Mouse (Mus musculus) frontal cortex, adult 2 months (tissue): ENCODE measurements around the gene Rp9. TPM values are rescaled to one million over a fixed set of nuclear protein-coding genes. Genes with fewer than 3 reads are reported as not detected.
"Not testable (repeated sequence)": the region's sequence is repeated elsewhere in the genome, so short reads cannot be mapped to it uniquely, and the experiment has no call there.

ENCODE experiments used
- DNase-seq, 2 experiments: peaks; one replicate each; pipeline ENCODE4 v3.0.0; 2022; ENCODE audit warnings: low spot score in 1 of 2; ENCODE audit errors: extremely low spot score in 1 of 2
- polyA plus RNA-seq: library from polyadenylated mRNA; depleted of rRNA; stranded (reverse); fragments of >200 nt; gene quantifications from 2 replicates; pipeline ENCODE4 v1.2.3, GENCODE M21; 2012

Gene Rp9
- polyA plus RNA-seq, 1 experiment = 73.6 TPM

DNA sequence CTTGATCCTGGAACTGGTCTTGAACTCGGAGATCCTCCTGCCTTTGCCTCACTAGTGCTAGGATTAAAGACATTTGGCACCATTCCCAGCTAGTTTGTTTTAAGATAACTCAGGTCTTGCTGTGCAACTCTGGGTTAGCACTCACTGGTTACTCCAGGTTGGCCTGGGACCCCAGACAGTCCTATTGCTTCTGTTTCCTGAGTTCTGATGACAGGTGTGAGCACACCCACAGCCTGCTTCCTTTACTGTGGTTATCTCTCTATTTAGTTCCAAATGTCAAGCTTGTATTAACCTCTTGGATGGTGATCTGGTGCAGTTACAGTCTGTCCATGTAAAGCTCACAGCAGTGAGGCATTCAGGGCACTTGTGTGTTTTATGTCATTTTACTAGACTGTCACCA lies 46.0 kb downstream of the Rp9 start:
- DNase-seq = no peak

GRCm38 (mm10) chr9:22422559-22422958 lies 47.0 kb downstream of the Rp9 start:
- no peak for DNase-seq

DNA sequence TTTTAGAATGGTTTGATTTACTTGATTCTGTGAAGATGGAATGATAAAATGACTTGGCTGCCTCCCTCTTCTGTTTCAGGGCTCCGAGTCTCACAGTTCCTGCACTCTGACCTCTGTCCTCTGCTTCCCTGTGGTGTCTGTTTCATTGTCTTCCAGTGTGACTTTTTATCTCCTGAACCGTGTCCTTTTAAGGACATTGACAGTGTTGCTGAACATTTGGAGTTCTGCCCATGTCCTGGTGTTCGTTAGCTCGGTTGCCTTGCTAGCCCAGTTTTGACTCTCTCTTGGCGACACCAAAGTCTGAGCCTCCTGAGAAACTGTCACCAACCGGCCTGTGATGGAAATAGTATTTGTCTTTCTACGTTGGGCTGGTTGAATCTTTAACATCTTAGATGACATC lies 49.1 kb downstream of the Rp9 start:
- DNase-seq = no peak

GRCm38 (mm10) chr9:22419877-22420276 lies 49.7 kb downstream of the Rp9 start:
- no peak for DNase-seq

DNA sequence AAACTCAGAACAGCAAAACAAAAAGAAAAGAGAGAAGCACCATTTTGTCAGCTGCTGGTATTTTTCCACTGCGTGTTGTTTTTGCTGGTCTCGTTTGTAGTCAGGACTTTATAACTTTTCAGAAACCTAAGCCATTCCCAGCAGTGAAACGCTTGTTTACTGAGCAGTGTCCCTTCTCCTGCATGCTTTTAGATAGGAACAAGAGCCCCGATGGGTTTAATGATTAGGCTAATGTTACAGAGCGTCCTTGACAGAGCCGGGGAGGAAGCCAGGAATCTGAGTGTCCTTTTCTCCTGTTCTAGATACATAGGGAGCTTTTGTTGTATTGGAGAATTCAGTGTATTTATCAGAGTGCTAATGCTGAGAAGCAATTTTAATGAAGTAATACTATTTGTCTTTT lies 52.0 kb downstream of the Rp9 start:
- no peak for DNase-seq

DNA sequence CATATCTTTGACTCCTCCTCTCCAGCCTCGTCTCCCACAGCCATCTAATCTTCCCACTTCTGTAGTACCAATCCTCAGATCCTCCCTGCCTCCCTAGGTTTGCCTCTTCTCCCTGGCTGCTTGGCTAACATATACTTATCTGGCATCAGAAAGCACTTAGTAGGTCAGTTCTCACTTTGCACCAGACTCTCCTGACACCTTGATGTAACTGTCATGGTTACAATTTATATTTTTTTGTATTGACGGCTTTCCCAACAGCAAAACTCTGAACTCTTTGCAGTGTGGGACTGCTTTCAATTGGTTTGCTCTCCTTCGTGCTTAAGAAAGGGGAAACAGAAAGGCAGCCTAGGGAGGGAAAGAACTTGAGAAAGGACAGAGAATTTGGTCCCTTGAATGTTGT lies 53.4 kb downstream of the Rp9 start:
- DNase-seq = no peak

DNA sequence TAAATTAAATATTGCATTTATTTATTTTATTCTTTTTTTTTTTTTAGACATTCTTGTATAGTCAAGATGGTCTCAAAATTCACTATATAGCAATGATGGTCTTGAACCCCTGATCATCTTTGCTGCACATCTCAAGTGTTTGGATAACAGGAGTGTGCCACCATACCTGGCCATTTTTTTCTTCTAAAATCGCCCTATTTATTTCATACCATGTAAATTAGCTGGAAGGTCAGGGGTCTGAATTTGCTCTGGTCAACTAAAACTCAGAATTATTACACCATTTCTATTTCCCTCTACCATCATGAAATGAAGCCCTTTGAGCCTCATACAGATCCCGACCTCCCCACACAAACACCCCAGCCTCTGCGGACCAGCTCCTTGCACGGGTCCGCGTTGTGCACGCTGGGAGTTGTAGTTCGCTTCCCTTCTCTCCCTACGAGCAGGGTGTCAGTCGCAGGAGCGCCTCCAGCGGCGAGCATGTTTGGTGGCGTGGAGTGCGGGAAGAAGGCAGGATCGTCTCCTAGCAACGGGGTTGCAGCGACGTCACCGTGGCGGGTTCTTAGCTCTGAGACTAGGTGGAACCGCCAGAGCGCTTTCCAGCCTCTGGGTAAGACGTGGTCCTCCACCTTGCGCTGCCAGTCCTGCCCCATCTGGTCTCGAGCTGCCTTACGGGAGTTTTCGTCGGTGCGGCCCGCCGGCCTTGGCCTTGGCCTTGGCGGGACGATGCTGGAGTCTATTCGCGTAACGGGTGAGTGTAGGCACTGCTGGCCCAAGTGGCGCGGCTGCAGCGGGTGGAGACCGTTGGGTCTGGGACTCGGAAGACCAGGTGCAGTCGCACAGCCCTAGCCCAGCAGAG lies 58.3 kb downstream of the Rp9 start, which contains the start of gene 9530077C05Rik:
Gene 9530077C05Rik (plus strand): TSS at position 512 of the 856 bp plus-strand sequence.
- DNase-seq = peak; percentile 98 to 99

DNA sequence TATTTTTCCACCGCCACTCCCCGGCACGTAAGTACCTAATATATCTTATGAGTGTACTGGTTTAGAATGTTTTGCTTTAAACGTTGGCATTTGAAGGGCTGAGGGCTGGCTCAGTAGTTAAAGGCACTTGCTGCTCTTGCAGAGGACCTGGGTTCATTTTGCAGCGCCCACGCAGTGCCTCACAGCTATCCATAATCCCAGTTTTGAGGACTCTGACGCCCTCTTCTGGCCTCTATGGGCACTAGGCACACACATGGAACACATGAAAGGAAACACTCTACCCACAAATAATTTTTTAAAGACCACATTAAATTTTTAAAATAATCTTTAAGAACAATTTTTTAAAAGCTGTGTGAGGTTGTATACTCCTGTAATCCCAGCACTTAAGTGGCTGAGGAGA lies 60.0 kb downstream of the Rp9 start:
- DNase-seq = no peak

GRCm38 (mm10) chr9:22408344-22408743 lies 61.2 kb downstream of the Rp9 start:
- DNase-seq = not testable (repeated sequence)

GRCm38 (mm10) chr9:22407633-22408032 lies 61.9 kb downstream of the Rp9 start:
- not testable (repeated sequence) for DNase-seq

- DNase-seq = no peak
These were observed 64.1 kb downstream of the Rp9 start for GRCm38 (mm10) chr9:22405414-22405813.

DNA sequence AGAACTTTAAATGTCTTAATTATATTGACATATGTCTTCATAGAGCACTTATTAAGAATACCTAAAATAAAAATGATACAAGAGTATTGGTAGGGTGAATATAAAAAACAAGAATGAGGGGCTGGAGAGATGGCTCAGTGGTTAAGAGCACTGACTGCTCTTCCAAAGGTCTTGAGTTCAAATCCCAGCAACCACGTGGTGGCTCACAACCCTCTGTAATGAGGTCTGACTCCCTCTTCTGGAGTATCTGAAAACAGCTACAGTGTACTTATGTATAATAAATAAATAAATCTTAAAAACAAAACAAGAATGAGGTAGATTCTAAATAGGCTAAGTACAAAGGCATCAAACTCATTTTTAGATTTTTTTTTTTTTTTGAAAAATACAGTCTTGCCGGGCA lies 66.0 kb downstream of the Rp9 start:
- DNase-seq = not testable (repeated sequence)

GRCm38 (mm10) chr9:22402976-22403375 lies 66.6 kb downstream of the Rp9 start:
- DNase-seq = no peak

- no peak for DNase-seq
These were observed 67.5 kb downstream of the Rp9 start for GRCm38 (mm10) chr9:22402001-22402400.

GRCm38 (mm10) chr9:22399021-22399420 lies 70.5 kb downstream of the Rp9 start:
- DNase-seq = no peak

GRCm38 (mm10) chr9:22394725-22395124 lies 74.8 kb downstream of the Rp9 start:
- no peak for DNase-seq

DNA sequence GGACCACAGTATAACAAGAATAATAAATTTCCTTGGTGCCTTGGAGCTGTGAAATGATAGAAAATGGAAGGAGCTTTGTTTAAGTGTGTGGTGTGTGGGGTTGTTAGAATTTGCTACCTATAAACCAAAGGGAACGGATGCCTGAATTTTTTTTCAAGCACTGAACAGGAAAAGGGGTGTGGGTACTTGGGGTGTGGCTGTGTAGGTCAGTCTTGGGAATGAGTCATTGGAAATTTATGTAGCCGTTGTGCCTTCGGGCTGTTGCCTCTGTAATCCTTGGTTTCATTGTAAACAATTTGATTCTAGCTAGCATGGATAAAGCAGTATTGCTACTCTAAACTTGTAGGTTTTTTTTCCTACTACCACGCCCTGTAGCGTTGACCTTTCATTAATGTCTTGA lies 79.2 kb downstream of the Rp9 start:
- no peak for DNase-seq

- no peak for DNase-seq
These were observed 79.8 kb downstream of the Rp9 start for GRCm38 (mm10) chr9:22389736-22390245.

DNA sequence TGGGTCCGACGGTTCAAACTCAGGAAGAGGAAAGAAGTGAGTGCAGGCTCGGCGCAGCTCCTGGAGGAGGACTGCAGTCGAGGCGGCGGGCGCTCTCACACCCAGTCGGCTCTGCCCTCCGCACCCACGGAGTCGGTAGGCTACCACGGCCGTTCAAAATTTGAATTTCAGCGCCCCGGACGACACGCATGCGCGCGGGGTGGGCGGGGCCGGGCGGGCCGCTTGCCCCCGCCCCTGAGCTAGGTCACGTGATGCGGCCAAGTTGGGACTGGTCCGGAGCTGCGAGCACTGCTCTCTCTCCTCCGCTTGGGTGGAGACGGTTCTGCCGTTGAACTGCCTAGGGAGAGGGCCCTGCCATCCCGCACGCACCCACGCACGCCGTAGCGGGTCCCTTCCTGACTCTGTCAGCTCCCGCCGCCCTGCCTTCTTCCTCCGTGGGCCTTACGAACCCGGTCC lies 80.5 kb downstream of the Rp9 start, which contains the start of gene Anln:
Gene Anln (minus strand): TSS at position 168 of the 456 bp plus-strand sequence.
- DNase-seq = peak; percentile 46 to 86

- DNase-seq = no peak
These were observed 81.1 kb downstream of the Rp9 start for GRCm38 (mm10) chr9:22388401-22388980.

GRCm38 (mm10) chr9:22387901-22388300 lies 81.6 kb downstream of the Rp9 start:
- DNase-seq = no peak

GRCm38 (mm10) chr9:22385890-22386289 lies 83.7 kb downstream of the Rp9 start:
- no peak for DNase-seq
